Mouse (Mus musculus) midbrain, embryonic 13.5 days (tissue): ENCODE data around the gene Slc9a3r1. TPM values are rescaled to one million over a fixed set of nuclear protein-coding genes. Genes with fewer than 3 reads are reported as not detected.

Experiments
- ATAC-seq: fragments of 200-750 bp; cut with Nextera tagmentation; 2 replicates; pipeline ENCODE4 v1.8.0; 2017; ENCODE audit warnings: mild to moderate bottlenecking, moderate TSS enrichment, moderate library complexity
- H3K27ac ChIP-seq: fragments of 300-500 bp; sonication (generic); 2 replicates; pipeline ENCODE4 v1.5.1; 2015; ENCODE audit warnings: inconsistent platforms, mild to moderate bottlenecking, moderate library complexity
- H3K27me3 ChIP-seq: fragments of 300-500 bp; sonication (generic); 2 replicates; pipeline ENCODE4 v1.6.1; 2015; ENCODE audit warnings: mild to moderate bottlenecking, inconsistent platforms
- H3K36me3 ChIP-seq: fragments of 300-500 bp; sonication (generic); 2 replicates; pipeline ENCODE4 v1.6.1; 2015; ENCODE audit warnings: mild to moderate bottlenecking, inconsistent platforms
- H3K4me1 ChIP-seq: fragments of 300-500 bp; sonication (generic); replicated peaks from 2 replicates; pipeline ENCODE4 v1.6.1; 2015; ENCODE audit warnings: inconsistent platforms
- H3K4me2 ChIP-seq: fragments of 300-500 bp; sonication (generic); replicated peaks from 2 replicates; pipeline ENCODE4 v1.6.1; 2015; ENCODE audit warnings: moderate library complexity, mild to moderate bottlenecking, inconsistent platforms
- H3K4me3 ChIP-seq: fragments of 300-500 bp; sonication (generic); replicated peaks from 2 replicates; pipeline ENCODE4 v1.5.1; 2015; ENCODE audit warnings: mild to moderate bottlenecking, inconsistent platforms
- H3K9ac ChIP-seq: fragments of 300-500 bp; sonication (generic); replicated peaks from 2 replicates; pipeline ENCODE4 v1.6.1; 2015; ENCODE audit warnings: mild to moderate bottlenecking, inconsistent platforms
- H3K9me3 ChIP-seq: fragments of 300-500 bp; sonication (generic); 2 replicates; pipeline ENCODE4 v1.6.1; 2016; ENCODE audit warnings: mild to moderate bottlenecking, inconsistent platforms
- WGBS: fragments of 180-500 bp; shearing (Covaris S2); methylation state at CpG from one replicate; pipeline ENCODE4 v1.1.7; 2015; 5-methylcytosine and 5-hydroxymethylcytosine counted together
- polyA plus RNA-seq: library from polyadenylated mRNA; unstranded; fragments of >200 nt; fragmentation: Nextera tagmentation; extraction: Ambion mirVana; gene quantifications from 2 replicates; pipeline ENCODE4 v1.2.1, GENCODE M21; 2015

Slc9a3r1 gene
- 30.4 and 34.3 TPM in 2 replicates for polyA plus RNA-seq

DNA sequence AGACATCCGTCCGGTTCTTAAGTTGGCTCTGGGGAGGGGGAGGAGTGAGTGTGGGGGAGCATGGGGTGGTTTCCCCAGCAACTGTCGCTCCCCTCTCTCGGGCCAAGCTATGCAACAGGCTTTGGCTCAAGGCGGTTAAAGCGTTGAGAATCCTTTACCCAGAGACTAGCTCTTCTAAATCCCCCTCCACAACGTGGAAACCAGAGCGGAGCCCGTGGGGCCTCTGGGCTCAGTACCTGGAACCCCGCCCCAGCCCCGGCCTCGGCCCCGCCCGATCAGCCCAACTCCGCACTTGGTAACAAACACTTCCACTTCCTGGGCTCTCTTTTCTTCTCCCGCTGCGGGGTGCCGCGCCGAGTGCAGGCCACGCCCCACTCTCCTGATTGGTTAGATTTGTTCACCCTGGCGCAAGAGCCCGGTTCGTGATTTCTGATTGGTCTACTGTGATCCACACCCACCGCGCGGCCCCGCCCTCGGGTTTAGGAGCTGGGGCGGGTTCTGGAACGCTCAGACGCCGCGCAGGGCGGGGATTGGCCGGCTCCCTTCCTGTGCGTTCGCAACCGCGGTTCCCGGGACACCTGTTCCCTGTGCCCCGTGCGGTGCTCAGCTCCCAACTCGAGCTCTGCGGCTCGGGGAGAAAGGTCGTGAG is at the start of gene Slc9a3r1:
Slc9a3r1 (plus strand) TSS at position 510 of the 649 bp plus-strand sequence.
- no peaks in the 10 kb centered on the region for H3K9me3 ChIP-seq
- no peak within 1 kb of the TSS for H3K27ac ChIP-seq
- H3K4me3 ChIP-seq = peak within 1 kb of the TSS; percentile 42
- H3K27me3 ChIP-seq = peaks cover 62% of the 10 kb centered on the region
- peaks cover 45% of the 10 kb centered on the region for H3K4me1 ChIP-seq
- peak within 1 kb of the TSS; percentile 63 for H3K4me2 ChIP-seq
- under 1% methylated on average over 47 of the region's 47 CpGs for WGBS
- ATAC-seq = peak; percentile 93
- peak within 1 kb of the TSS; percentile 47 for H3K9ac ChIP-seq
- no peaks in the 10 kb centered on the region for H3K36me3 ChIP-seq

DNA sequence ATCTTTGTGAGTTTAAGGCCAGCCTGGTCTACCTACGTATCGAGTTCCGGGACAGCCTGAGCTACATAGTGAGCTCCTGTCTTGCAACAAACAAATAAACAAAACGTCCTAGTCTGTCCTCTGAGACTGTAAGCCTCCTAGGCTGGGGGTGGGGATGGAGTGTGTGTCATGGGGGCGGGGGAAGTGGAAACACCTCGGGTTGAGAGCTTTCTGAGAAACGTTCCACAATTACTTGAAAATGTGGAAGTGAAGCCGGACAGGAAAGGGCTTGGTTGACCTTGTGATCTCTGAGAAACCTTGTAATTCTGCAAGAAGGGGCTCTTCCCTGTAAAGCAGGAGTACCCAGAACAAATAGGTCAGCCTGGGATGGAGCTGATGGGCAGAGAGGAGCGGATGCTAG is 43.7 kb upstream of the Slc9a3r1 start:
- no peak overlapping the region for H3K4me3 ChIP-seq
- WGBS = 82% methylated on average over 9 of the region's 9 CpGs
- ATAC-seq = no peak
- no peaks in the 10 kb centered on the region for H3K36me3 ChIP-seq
- no peaks in the 10 kb centered on the region for H3K9me3 ChIP-seq
- no peaks in the 10 kb centered on the region for H3K4me1 ChIP-seq
- H3K9ac ChIP-seq = no peak overlapping the region
- no peaks in the 10 kb centered on the region for H3K27me3 ChIP-seq
- H3K27ac ChIP-seq = no peak overlapping the region
- H3K4me2 ChIP-seq = no peak overlapping the region

DNA sequence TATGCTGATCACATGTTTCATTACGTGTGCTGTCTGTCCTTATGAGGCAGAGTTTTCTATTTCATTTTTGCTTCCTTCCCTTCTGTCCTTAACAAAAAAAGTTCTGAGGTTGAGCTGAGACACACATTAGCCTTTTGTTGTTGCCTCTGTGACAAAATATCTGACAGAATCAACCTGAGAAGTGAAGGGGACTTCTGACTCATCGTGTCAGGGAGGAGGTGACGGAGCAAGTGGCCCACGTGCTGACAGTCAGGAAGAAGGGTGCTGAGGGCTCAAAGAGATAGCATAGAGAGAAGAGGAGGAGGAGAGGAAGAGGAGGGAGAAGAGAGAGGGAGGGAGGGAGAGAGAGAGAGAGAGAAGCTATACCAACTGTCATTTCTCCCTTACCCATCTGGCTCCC is 34.7 kb upstream of the Slc9a3r1 start:
- Histone ChIP-seq H3K27me3 (no peaks in the 10 kb centered on the region), H3K4me1 (no peaks in the 10 kb centered on the region), H3K4me2 (no peak overlapping the region), H3K4me3 (no peak overlapping the region), H3K9me3 (no peaks in the 10 kb centered on the region), H3K9ac (no peak overlapping the region), H3K36me3 (no peaks in the 10 kb centered on the region), H3K27ac (no peak overlapping the region)
- ATAC-seq = no peak
- WGBS = 85% methylated on average over 4 of the region's 4 CpGs

- WGBS = 91% methylated on average over 13 of the region's 13 CpGs
- no peaks in the 10 kb centered on the region for H3K36me3 ChIP-seq
- H3K4me3 ChIP-seq = no peak overlapping the region
- H3K4me2 ChIP-seq = no peak overlapping the region
- no peaks in the 10 kb centered on the region for H3K27me3 ChIP-seq
- H3K9ac ChIP-seq = no peak overlapping the region
- ATAC-seq = no peak
- H3K27ac ChIP-seq = no peak overlapping the region
- no peaks in the 10 kb centered on the region for H3K4me1 ChIP-seq
- no peaks in the 10 kb centered on the region for H3K9me3 ChIP-seq
These were observed 33.5 kb upstream of the Slc9a3r1 start for GRCm38 (mm10) chr11:115129508-115130126.

DNA sequence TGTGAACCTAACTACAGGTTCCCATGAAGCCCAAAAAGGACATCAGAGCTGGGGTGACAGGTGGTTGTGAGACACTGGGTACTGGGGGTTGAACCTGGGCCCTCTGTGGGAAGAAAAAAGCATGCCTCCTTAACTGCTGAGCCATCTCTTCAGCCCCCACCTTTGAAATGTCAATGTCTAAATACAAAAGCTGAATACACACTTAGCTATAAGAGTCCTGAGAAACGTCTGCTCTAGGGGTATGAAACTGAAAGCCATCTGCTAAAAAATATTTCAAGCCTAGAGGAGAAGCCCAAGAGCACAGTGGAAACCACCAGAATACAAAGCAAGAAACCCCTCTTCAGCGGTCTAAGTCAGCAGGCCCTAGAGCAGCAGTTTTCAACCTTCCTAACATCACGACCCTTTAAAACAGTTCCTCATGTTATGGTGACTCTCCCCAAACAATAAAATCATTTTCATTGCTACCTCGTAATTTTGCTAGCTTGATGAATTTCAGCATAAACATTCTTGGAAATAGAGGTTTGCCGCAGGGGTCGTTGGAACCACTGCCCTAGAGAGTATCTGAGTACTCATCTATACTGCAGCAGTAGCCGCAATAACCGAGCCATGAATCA is 31.3 kb upstream of the Slc9a3r1 start:
- Histone ChIP-seq H3K4me3 (no peak overlapping the region), H3K36me3 (no peaks in the 10 kb centered on the region), H3K4me1 (no peaks in the 10 kb centered on the region), H3K27me3 (no peaks in the 10 kb centered on the region), H3K9me3 (no peaks in the 10 kb centered on the region), H3K4me2 (no peak overlapping the region), H3K27ac (no peak overlapping the region), H3K9ac (no peak overlapping the region)
- no peak for ATAC-seq
- 87% methylated on average over 8 of the region's 8 CpGs for WGBS

- Histone ChIP-seq H3K27me3 (no peaks in the 10 kb centered on the region), H3K9me3 (no peaks in the 10 kb centered on the region), H3K4me1 (no peaks in the 10 kb centered on the region), H3K27ac (no peak within 1 kb of the TSS), H3K36me3 (no peaks in the 10 kb centered on the region), H3K9ac (no peak within 1 kb of the TSS), H3K4me2 (no peak within 1 kb of the TSS), H3K4me3 (no peak within 1 kb of the TSS)
- WGBS = 89% methylated on average over 8 of the region's 8 CpGs
- no peak for ATAC-seq
These were observed 29.3 kb upstream of the Slc9a3r1 start, which contains the start of gene Cd300lf for GRCm38 (mm10) chr11:115133800-115134199. Gene Cd300lf (minus strand): TSS chr11:115133992.

DNA sequence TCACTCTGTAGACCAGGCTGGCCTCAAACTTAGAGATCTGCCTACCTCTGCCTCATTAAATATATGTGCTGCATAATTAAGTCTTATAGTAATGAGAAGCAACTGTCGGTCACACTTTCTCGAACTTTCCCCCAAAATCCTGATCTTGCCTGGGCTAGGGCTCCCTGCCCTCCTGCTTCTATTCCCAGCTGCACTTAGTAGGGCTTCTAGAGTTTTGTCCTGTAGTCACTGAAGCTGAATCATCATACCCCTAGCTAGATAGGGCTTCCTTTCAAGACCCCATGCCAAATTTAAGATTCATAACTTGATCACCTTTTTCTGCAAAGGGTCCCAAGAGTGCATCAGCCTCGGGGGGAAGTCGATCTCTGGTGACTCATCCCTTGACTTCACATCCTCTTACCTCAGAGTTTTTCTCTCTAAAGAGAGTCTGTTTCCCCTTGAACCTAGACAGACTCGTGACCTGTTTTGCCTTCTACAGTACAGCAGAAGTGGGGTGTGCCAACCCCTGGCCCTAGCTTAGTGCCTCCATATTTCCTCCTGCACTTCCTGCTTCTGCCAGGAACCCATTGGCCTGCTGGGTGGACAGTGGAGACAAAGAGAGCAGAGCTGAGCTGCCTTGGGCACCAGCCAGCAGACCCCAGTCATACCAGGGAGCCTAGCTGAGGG is 24.4 kb upstream of the Slc9a3r1 start:
- no peaks in the 10 kb centered on the region for H3K36me3 ChIP-seq
- no peaks in the 10 kb centered on the region for H3K4me1 ChIP-seq
- no peak for ATAC-seq
- whole genome bisulfite sequencing = 85% methylated on average over 5 of the region's 5 CpGs
- no peak overlapping the region for H3K9ac ChIP-seq
- H3K4me3 ChIP-seq = no peak overlapping the region
- no peaks in the 10 kb centered on the region for H3K27me3 ChIP-seq
- H3K9me3 ChIP-seq = no peaks in the 10 kb centered on the region
- no peak overlapping the region for H3K4me2 ChIP-seq
- no peak overlapping the region for H3K27ac ChIP-seq

DNA sequence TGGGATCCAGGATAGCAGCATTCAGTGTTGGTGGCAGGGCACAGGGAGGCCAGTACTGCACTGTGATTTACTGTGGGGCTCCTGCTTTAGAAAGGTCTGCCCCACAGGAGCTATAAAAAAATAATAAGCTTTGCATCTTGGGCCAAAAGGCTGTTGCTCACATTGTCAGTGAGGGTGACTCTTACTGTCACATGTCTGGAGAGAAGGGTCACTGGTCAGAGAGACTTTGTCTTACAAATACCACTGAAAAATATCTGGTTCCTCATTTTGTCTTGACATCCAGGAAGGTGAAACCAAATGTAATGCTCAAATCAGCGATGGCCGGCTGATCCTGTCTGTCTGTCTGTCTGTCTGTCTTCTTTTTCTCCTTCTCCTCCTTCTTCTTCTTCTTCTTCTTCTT is 21.2 kb upstream of the Slc9a3r1 start:
- Histone ChIP-seq H3K4me1 (no peaks in the 10 kb centered on the region), H3K4me3 (no peak overlapping the region), H3K9me3 (no peaks in the 10 kb centered on the region), H3K27me3 (no peaks in the 10 kb centered on the region), H3K9ac (no peak overlapping the region), H3K4me2 (no peak overlapping the region), H3K27ac (no peak overlapping the region), H3K36me3 (no peaks in the 10 kb centered on the region)
- 81% methylated on average over 2 of the region's 2 CpGs for WGBS
- ATAC-seq = no peak

DNA sequence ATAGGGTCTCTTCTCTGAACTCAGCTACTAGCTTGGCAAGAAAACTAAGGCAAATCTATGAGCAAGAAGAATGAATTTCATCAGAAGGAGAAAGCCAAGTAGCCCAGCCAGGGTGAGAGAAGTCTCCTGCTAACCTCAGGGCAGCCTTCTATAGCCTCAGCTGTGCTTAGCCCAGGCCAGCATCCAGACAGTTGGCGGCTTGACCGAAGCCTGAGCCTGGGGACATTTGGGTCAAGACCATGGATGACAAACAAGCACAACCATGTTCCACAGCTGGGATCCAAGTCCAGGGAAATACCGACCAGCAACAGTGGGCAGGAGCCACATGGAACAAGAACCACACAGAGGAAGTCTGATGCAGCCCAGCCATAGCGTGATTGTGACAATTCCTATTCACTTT is 15.3 kb upstream of the Slc9a3r1 start:
- no peak overlapping the region for H3K4me3 ChIP-seq
- ATAC-seq = no peak
- WGBS = 82% methylated on average over 4 of the region's 4 CpGs
- H3K9me3 ChIP-seq = no peaks in the 10 kb centered on the region
- H3K4me2 ChIP-seq = no peak overlapping the region
- no peak overlapping the region for H3K27ac ChIP-seq
- peaks cover 3% of the 10 kb centered on the region for H3K27me3 ChIP-seq
- H3K36me3 ChIP-seq = no peaks in the 10 kb centered on the region
- peaks cover 15% of the 10 kb centered on the region for H3K4me1 ChIP-seq
- no peak overlapping the region for H3K9ac ChIP-seq

- 83% methylated on average over 6 of the region's 6 CpGs for WGBS
- no peak overlapping the region for H3K4me3 ChIP-seq
- H3K9ac ChIP-seq = no peak overlapping the region
- no peaks in the 10 kb centered on the region for H3K9me3 ChIP-seq
- H3K4me2 ChIP-seq = no peak overlapping the region
- peaks cover 29% of the 10 kb centered on the region for H3K4me1 ChIP-seq
- ATAC-seq = no peak
- H3K27me3 ChIP-seq = peaks cover 33% of the 10 kb centered on the region
- H3K36me3 ChIP-seq = no peaks in the 10 kb centered on the region
- H3K27ac ChIP-seq = no peak overlapping the region
These were observed 12.3 kb upstream of the Slc9a3r1 start for GRCm38 (mm10) chr11:115150741-115151254.

DNA sequence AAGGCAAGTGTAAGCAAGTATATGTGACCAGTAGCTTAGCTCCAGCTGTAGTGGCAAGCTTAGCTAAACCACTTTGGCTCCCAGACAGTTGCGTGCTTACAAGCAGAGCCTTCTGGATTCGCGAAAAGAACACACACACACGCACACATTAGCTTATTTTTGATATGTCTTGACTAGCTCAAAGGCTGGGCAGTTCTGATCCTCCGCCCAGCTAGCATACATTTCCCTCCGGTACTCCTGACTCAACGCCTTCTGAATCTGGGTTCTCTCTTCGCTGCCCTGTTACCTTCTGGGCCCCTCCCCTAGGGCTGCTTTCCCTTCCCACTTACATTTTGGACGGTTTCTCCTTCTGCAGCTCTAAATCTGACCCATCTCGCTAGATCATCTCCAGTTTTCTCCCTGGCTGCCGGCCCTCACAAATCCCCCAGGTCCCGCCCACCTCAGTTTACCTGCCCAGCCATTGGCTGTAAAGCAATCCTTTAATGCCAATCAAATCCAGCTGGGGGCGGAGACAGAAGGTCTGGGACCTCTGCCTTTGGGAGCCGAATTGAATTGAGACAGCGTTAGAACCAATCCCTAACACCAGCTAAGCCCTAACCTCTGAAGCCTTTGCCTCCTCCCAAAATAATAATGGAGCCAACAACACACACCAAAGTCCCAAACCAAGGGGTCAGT is 11.2 kb upstream of the Slc9a3r1 start:
- no peaks in the 10 kb centered on the region for H3K9me3 ChIP-seq
- no peaks in the 10 kb centered on the region for H3K36me3 ChIP-seq
- peak; percentile 80 for ATAC-seq
- peaks cover 29% of the 10 kb centered on the region for H3K4me1 ChIP-seq
- 4% methylated on average over 15 of the region's 15 CpGs for WGBS
- peaks cover 44% of the 10 kb centered on the region for H3K27me3 ChIP-seq
- H3K4me3 ChIP-seq = peak overlapping the region; percentile 39
- H3K27ac ChIP-seq = peak overlapping the region; percentile 46; the same call in 1 of the 2 replicates
- peak overlapping the region; percentile 57 for H3K4me2 ChIP-seq
- peak overlapping the region; percentile 60 for H3K9ac ChIP-seq
